Comparison of ENCODE assay signal across 28 mouse cellular contexts in genomic region chr12:40595440-40595839, GRCm38 (mm10).
DNase-seq lines count a peak whose midpoint lies in the region; ATAC-seq and TF ChIP-seq lines count a peak whose summit lies in the region.
"Had no signal": no experiment of that assay in that cellular context is flagged by ENCODE, and none has a peak within 500 bp of the region (broad histone marks: within the 10 kb centered on the region; RNA-seq: fewer than 3 reads in every experiment).

No protein-coding gene starts in this region.

- H3K4me3 ChIP-seq in heart, embryonic 12.5 days: no peak overlapping the region
- no peak overlapping the region for H3K4me3 ChIP-seq in left cerebral cortex, adult 2 months
- H3K4me3 ChIP-seq: embryonic facial prominence, embryonic 10.5 days; embryonic facial prominence, embryonic 15.5 days; forebrain, embryonic 13.5 days; heart, embryonic 10.5 days; hindbrain, embryonic 13.5 days; kidney, embryonic 15.5 days; limb, embryonic 13.5 days; lung, embryonic 15.5 days; megakaryocyte, embryonic 14.5 days had no signal

- H3K27me3 ChIP-seq in heart, embryonic 12.5 days (replicated peaks): no peaks in the 10 kb centered on the region
- H3K27me3 ChIP-seq: embryonic facial prominence, embryonic 15.5 days; forebrain, embryonic 13.5 days; hindbrain, embryonic 13.5 days; kidney, embryonic 15.5 days; limb, embryonic 13.5 days; lung, embryonic 15.5 days had no signal

- H3K27ac ChIP-seq in heart, embryonic 12.5 days (ENCODE audit: poor library complexity, severe bottlenecking): no peak overlapping the region
- peak overlapping the region; percentile 86 for H3K27ac ChIP-seq in left cerebral cortex, adult 2 months
- H3K27ac ChIP-seq: embryonic facial prominence, embryonic 10.5 days; embryonic facial prominence, embryonic 15.5 days; forebrain, embryonic 13.5 days; heart, embryonic 10.5 days; hindbrain, embryonic 13.5 days; kidney, embryonic 15.5 days; limb, embryonic 13.5 days; lung, embryonic 15.5 days had no signal

- peaks cover 6% of the 10 kb centered on the region; the same call in 1 of the 2 replicates for H3K4me1 ChIP-seq in heart, embryonic 12.5 days (replicated peaks)
- H3K4me1 ChIP-seq: embryonic facial prominence, embryonic 10.5 days; embryonic facial prominence, embryonic 15.5 days; forebrain, embryonic 13.5 days; kidney, embryonic 15.5 days; limb, embryonic 13.5 days; megakaryocyte, embryonic 14.5 days had no signal

- H3K4me2 ChIP-seq in heart, embryonic 12.5 days: no peak overlapping the region
- H3K4me2 ChIP-seq: embryonic facial prominence, embryonic 15.5 days; forebrain, embryonic 13.5 days; hindbrain, embryonic 13.5 days; kidney, embryonic 15.5 days; limb, embryonic 13.5 days; liver, embryonic 11.5 days; lung, embryonic 15.5 days had no signal

- WGBS in heart, embryonic 12.5 days: 79% methylated on average over 6 of the region's 6 CpGs

- DNase-seq in heart, adult 11 months: peak; percentile 28
- DNase-seq in left cerebral cortex, adult 2 months (ENCODE audit: extremely low spot score in 1 of 2, low spot score in 2 of 2): no peak
- DNase-seq in left cerebral cortex, postnatal 4 days: no peak
- DNase-seq in right cerebral cortex, adult 2 months (ENCODE audit: low spot score in 2 of 2): peak; percentile 24 to 36
- no peak for DNase-seq in right cerebral cortex, postnatal 4 days
- DNase-seq in spleen, adult 18-20 months: no peak
- DNase-seq: cerebellum, postnatal 14 days; gastrocnemius, postnatal 14 days; heart, postnatal 36 days; kidney, adult 18-20 months; kidney, postnatal 25 days; lung, postnatal 4 days; midbrain, embryonic 14.5 days; right cerebral cortex, postnatal 14 days; thymus, adult 2 months; thymus, postnatal 36 days had no signal

- ATAC-seq in heart, embryonic 12.5 days (ENCODE audit: insufficient number of reproducible peaks, low FRiP score): no peak
- ATAC-seq: CD4-positive, CD25-positive, alpha-beta regulatory T cell, adult 4 months; forebrain, embryonic 13.5 days had no signal

- no peak overlapping the region for H3K9ac ChIP-seq in heart, embryonic 12.5 days
- H3K9ac ChIP-seq: embryonic facial prominence, embryonic 15.5 days; forebrain, embryonic 13.5 days; hindbrain, embryonic 13.5 days; kidney, embryonic 15.5 days; limb, embryonic 13.5 days; lung, embryonic 15.5 days had no signal

- peak; percentile 25 for TF ChIP-seq CTCF in left cerebral cortex, adult 2 months (IDR thresholded peaks at IDR 0.05)

- H3K36me3 ChIP-seq in heart, embryonic 12.5 days: no peaks in the 10 kb centered on the region
- H3K36me3 ChIP-seq: embryonic facial prominence, embryonic 10.5 days; embryonic facial prominence, embryonic 15.5 days; heart, embryonic 10.5 days; hindbrain, embryonic 13.5 days; kidney, embryonic 15.5 days; limb, embryonic 13.5 days; lung, embryonic 15.5 days had no signal

- no peaks in the 10 kb centered on the region for H3K9me3 ChIP-seq in heart, embryonic 12.5 days (replicated peaks)
- H3K9me3 ChIP-seq: embryonic facial prominence, embryonic 10.5 days; embryonic facial prominence, embryonic 15.5 days; forebrain, embryonic 13.5 days; heart, embryonic 10.5 days; hindbrain, embryonic 13.5 days; kidney, embryonic 15.5 days; limb, embryonic 13.5 days; lung, embryonic 15.5 days; megakaryocyte, embryonic 14.5 days had no signal

- intact Hi-C loops in left cerebral cortex, adult 2 months (cut with DNase I): loop anchor here (10.0 kb wide), 1 partner anchor 341 kb away; no protein-coding TSS in a partner anchor
- intact Hi-C loops in left cerebral cortex, postnatal 4 days (cut with DNase I): no loop called here

Comparison
In these comparisons a context has a peak if more than half of its experiments do, and no peak if none do; other contexts are left out.
1. DNase-seq: peak in heart, adult 11 months (single experiment) and right cerebral cortex, adult 2 months (2 of 2); none in left cerebral cortex, adult 2 months (0 of 2), left cerebral cortex, postnatal 4 days (single experiment), right cerebral cortex, postnatal 4 days (single experiment) and spleen, adult 18-20 months (0 of 2).